Mouse (Mus musculus) fat pad, adult 2 months (tissue): Measurements from ENCODE around the gene Unc5c.

Experiments
- DNase-seq: peaks from one replicate; pipeline ENCODE4 v3.0.0-alpha.2; 2011; ENCODE audit warnings: low read depth, low spot score; ENCODE audit errors: extremely low read depth

Unc5c gene

GRCm38 (mm10) chr3:141699177-141699576 lies 234.2 kb downstream of the Unc5c start:
- no peak for DNase-seq

- no peak for DNase-seq
Measured at GRCm38 (mm10) chr3:141701381-141701909, 236.4 kb downstream of the Unc5c start.

- DNase-seq, result no peak
Measured at GRCm38 (mm10) chr3:141711601-141712000, 246.6 kb downstream of the Unc5c start.

- no peak for DNase-seq
Measured at GRCm38 (mm10) chr3:141716371-141716770, 251.4 kb downstream of the Unc5c start.

GRCm38 (mm10) chr3:141719050-141719449 lies 254.0 kb downstream of the Unc5c start:
- DNase-seq, result no peak

GRCm38 (mm10) chr3:141724499-141724898 lies 259.5 kb downstream of the Unc5c start:
- no peak for DNase-seq

- DNase-seq, result no peak
Measured at GRCm38 (mm10) chr3:141725432-141725831, 260.4 kb downstream of the Unc5c start.

GRCm38 (mm10) chr3:141733844-141734243 lies 268.8 kb downstream of the Unc5c start:
- DNase-seq, result no peak

GRCm38 (mm10) chr3:141735285-141735684 lies 270.3 kb downstream of the Unc5c start:
- DNase-seq, result no peak

GRCm38 (mm10) chr3:141745322-141745721 lies 280.3 kb downstream of the Unc5c start:
- DNase-seq, result no peak

GRCm38 (mm10) chr3:141748694-141749381 lies 283.8 kb downstream of the Unc5c start:
- no peak for DNase-seq

- DNase-seq, result no peak
Measured at GRCm38 (mm10) chr3:141752172-141752571, 287.2 kb downstream of the Unc5c start.

- no peak for DNase-seq
Measured at GRCm38 (mm10) chr3:141757259-141757658, 292.2 kb downstream of the Unc5c start.

GRCm38 (mm10) chr3:141778411-141778919 lies 313.4 kb downstream of the Unc5c start:
- DNase-seq, result no peak

GRCm38 (mm10) chr3:141779186-141779585 lies 314.2 kb downstream of the Unc5c start:
- DNase-seq, result no peak

GRCm38 (mm10) chr3:141782553-141782952 lies 317.5 kb downstream of the Unc5c start:
- no peak for DNase-seq

- no peak for DNase-seq
Measured at GRCm38 (mm10) chr3:141791026-141791780, 326.2 kb downstream of the Unc5c start.

- no peak for DNase-seq
Measured at GRCm38 (mm10) chr3:141792106-141792505, 327.1 kb downstream of the Unc5c start.

GRCm38 (mm10) chr3:141793755-141794154 lies 328.7 kb downstream of the Unc5c start:
- DNase-seq, result no peak

GRCm38 (mm10) chr3:141794371-141794770 lies 329.4 kb downstream of the Unc5c start:
- no peak for DNase-seq

GRCm38 (mm10) chr3:141797372-141797771 lies 332.4 kb downstream of the Unc5c start:
- no peak for DNase-seq

- no peak for DNase-seq
Measured at GRCm38 (mm10) chr3:141797789-141798188, 332.8 kb downstream of the Unc5c start.
